Mouse (Mus musculus) heart, postnatal 0 days (tissue): Measurements from ENCODE around the gene Ago1. TPM values are rescaled to one million over a fixed set of nuclear protein-coding genes. Genes with fewer than 3 reads are reported as not detected.

ENCODE experiments used
- ATAC-seq: fragments of 200-750 bp; cut with Nextera tagmentation; 2 replicates; pipeline ENCODE4 v1.8.0; 2017; ENCODE audit warnings: low read depth, moderate number of reproducible peaks, moderate library complexity; ENCODE audit not compliant: insufficient read depth
- DNase-seq: peaks from one replicate; pipeline ENCODE4 v3.0.0-alpha.2; 2016; ENCODE audit warnings: low spot score
- H3K27ac ChIP-seq: fragments of 300-500 bp; sonication (generic); 2 replicates; pipeline ENCODE4 v1.5.1; 2014; ENCODE audit warnings: low read depth, mild to moderate bottlenecking
- H3K27me3 ChIP-seq: fragments of 300-500 bp; sonication (generic); 2 replicates; pipeline ENCODE4 v1.6.1; 2014; ENCODE audit warnings: low read length, mixed read lengths; ENCODE audit not compliant: control insufficient read depth, insufficient read depth
- H3K36me3 ChIP-seq: fragments of 300-500 bp; sonication (generic); replicated peaks from 2 replicates; pipeline ENCODE4 v1.6.1; 2014; ENCODE audit warnings: low read length, mixed read lengths; ENCODE audit not compliant: control insufficient read depth, insufficient read depth
- H3K4me1 ChIP-seq: fragments of 300-500 bp; sonication (generic); 2 replicates; pipeline ENCODE4 v1.6.1; 2014; ENCODE audit warnings: antibody characterized with exemption; ENCODE audit not compliant: control insufficient read depth, insufficient read depth
- H3K4me2 ChIP-seq: fragments of 300-500 bp; sonication (generic); 2 replicates; pipeline ENCODE4 v1.6.1; 2014; ENCODE audit warnings: low read depth, mild to moderate bottlenecking, low read length, moderate library complexity
- H3K4me3 ChIP-seq: fragments of 300-500 bp; sonication (generic); 2 replicates; pipeline ENCODE4 v1.5.1; 2014; ENCODE audit warnings: low read depth, low read length
- H3K9ac ChIP-seq: fragments of 300-500 bp; sonication (generic); replicated peaks from 2 replicates; pipeline ENCODE4 v1.6.1; 2014; ENCODE audit warnings: low read depth, low read length, mixed read lengths
- H3K9me3 ChIP-seq: fragments of 300-500 bp; sonication (generic); replicated peaks from 2 replicates; pipeline ENCODE4 v1.6.1; 2016; ENCODE audit warnings: low read length; ENCODE audit not compliant: control insufficient read depth
- CTCF ChIP-seq: IDR thresholded peaks from 2 replicates; pipeline ENCODE4 v1.5.1; 2016; ENCODE audit warnings: antibody characterized with exemption, control low read depth, low read depth
- EP300 ChIP-seq: IDR thresholded peaks from 2 replicates; pipeline ENCODE4 v1.6.1; 2016; ENCODE audit warnings: antibody characterized with exemption, low read depth
- WGBS: fragments of 180-500 bp; shearing (Covaris S2); extraction: QIAGEN DNeasy Blood & Tissue Kit; methylation state at CpG from one replicate; pipeline ENCODE4 v1.1.7; 2014; 5-methylcytosine and 5-hydroxymethylcytosine counted together
- polyA plus RNA-seq: library from polyadenylated mRNA; unstranded; fragments of >200 nt; fragmentation: Nextera tagmentation; extraction: Ambion mirVana; gene quantifications from 2 replicates; pipeline ENCODE4 v1.2.1, GENCODE M21; 2015
- total RNA-seq: library from RNA; depleted of rRNA; stranded (reverse); fragments of >200 nt; gene quantifications from 2 replicates; pipeline ENCODE4 v1.2.3, GENCODE M21; 2014; ENCODE audit warnings: low replicate concordance

The Ago1 gene
- total and polyA plus RNA-seq, 2 experiments from 2014 or later: 1.4 to 9.9 TPM

- Histone ChIP-seq H3K4me1 (no peaks in the 10 kb centered on the region), H3K9me3 (no peaks in the 10 kb centered on the region), H3K27ac (no peak overlapping the region), H3K27me3 (no peaks in the 10 kb centered on the region), H3K4me3 (no peak overlapping the region), H3K4me2 (no peak overlapping the region), H3K36me3 (no peaks in the 10 kb centered on the region), H3K9ac (no peak overlapping the region)
- WGBS: 64% methylated on average over 2 of the region's 2 CpGs
- ATAC-seq (no peak), DNase-seq (no peak)
- TF ChIP-seq CTCF: no peak
- no peak for TF ChIP-seq EP300
Observed at GRCm38 (mm10) chr4:126485065-126485464, 16.7 kb upstream of the Ago1 start.

DNA sequence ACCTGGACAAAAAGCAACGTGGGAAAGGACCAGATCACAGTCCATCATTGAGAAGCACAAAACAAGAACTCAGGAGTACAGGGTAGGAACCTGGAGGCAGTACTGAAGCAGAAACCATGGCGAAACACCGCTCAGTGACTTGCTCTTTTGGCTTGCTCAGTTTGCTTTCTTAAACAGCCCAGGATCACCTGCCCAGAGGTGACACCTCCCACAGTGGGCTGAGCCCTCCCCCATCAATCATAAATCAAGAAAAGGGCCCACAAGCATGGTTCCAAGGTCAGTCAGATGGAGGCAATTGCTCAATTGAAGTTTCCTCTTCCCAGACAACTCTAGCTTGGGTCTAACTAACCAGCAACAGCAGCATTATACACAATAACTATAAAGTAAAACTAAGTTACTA lies 15.5 kb upstream of the Ago1 start:
- ATAC-seq (no peak), DNase-seq (no peak)
- no peaks in the 10 kb centered on the region for H3K9me3 ChIP-seq
- WGBS: 85% methylated on average over 3 of the region's 3 CpGs
- no peak overlapping the region for H3K4me3 ChIP-seq
- no peak overlapping the region for H3K27ac ChIP-seq
- no peak for TF ChIP-seq CTCF
- TF ChIP-seq EP300: no peak
- H3K9ac ChIP-seq: no peak overlapping the region
- H3K27me3 ChIP-seq: no peaks in the 10 kb centered on the region
- H3K4me2 ChIP-seq: no peak overlapping the region
- H3K36me3 ChIP-seq: no peaks in the 10 kb centered on the region
- H3K4me1 ChIP-seq: no peaks in the 10 kb centered on the region

- no peak for DNase-seq
- H3K27me3 ChIP-seq: no peaks in the 10 kb centered on the region
- 67% methylated on average over 12 of the region's 12 CpGs for WGBS
- no peak overlapping the region for H3K4me2 ChIP-seq
- no peak overlapping the region for H3K27ac ChIP-seq
- no peak for ATAC-seq
- TF ChIP-seq EP300: no peak
- TF ChIP-seq CTCF: no peak
- H3K9ac ChIP-seq: no peak overlapping the region
- H3K9me3 ChIP-seq: no peaks in the 10 kb centered on the region
- H3K36me3 ChIP-seq: no peaks in the 10 kb centered on the region
- H3K4me3 ChIP-seq: no peak overlapping the region
- no peaks in the 10 kb centered on the region for H3K4me1 ChIP-seq
Observed at GRCm38 (mm10) chr4:126482951-126483350, 14.6 kb upstream of the Ago1 start.

GRCm38 (mm10) chr4:126481461-126481860 lies 13.1 kb upstream of the Ago1 start:
- Histone ChIP-seq H3K9ac (no peak overlapping the region), H3K9me3 (no peaks in the 10 kb centered on the region), H3K27ac (no peak overlapping the region), H3K27me3 (no peaks in the 10 kb centered on the region), H3K4me3 (no peak overlapping the region), H3K36me3 (no peaks in the 10 kb centered on the region), H3K4me1 (no peaks in the 10 kb centered on the region), H3K4me2 (no peak overlapping the region)
- TF ChIP-seq CTCF: no peak
- TF ChIP-seq EP300: no peak
- DNase-seq (no peak), ATAC-seq (no peak)
- 89% methylated on average over 5 of the region's 5 CpGs for WGBS

DNA sequence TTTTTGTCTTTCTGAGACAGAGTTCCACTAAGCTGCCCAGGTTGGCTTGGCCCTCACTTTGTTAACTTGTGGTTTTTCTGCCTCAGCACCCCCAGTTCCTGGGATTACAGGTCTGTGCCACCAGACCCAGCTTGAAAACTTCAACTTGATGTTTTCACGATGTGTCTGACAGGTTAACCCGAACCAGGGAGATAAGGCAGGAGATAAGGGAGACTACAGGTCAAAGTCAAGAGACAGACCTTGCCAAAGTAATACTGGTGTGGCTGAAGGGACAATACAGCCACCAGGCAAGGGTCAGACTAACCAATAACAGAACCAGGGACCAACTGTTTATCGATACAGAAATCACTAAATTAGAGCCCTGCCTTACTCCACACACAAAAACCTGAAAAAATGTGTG lies 11.9 kb upstream of the Ago1 start:
- WGBS: 46% methylated on average over 3 of the region's 3 CpGs
- no peak overlapping the region for H3K9ac ChIP-seq
- TF ChIP-seq EP300: no peak
- TF ChIP-seq CTCF: no peak
- no peak overlapping the region for H3K27ac ChIP-seq
- H3K9me3 ChIP-seq: no peaks in the 10 kb centered on the region
- no peaks in the 10 kb centered on the region for H3K4me1 ChIP-seq
- no peak for DNase-seq
- H3K4me3 ChIP-seq: no peak overlapping the region
- no peaks in the 10 kb centered on the region for H3K36me3 ChIP-seq
- H3K4me2 ChIP-seq: no peak overlapping the region
- ATAC-seq: no peak
- no peaks in the 10 kb centered on the region for H3K27me3 ChIP-seq

- ATAC-seq: no peak
- H3K27ac ChIP-seq: no peak overlapping the region
- DNase-seq: no peak
- no peaks in the 10 kb centered on the region for H3K9me3 ChIP-seq
- WGBS: 37% methylated on average over 5 of the region's 5 CpGs
- no peak overlapping the region for H3K4me3 ChIP-seq
- H3K27me3 ChIP-seq: no peaks in the 10 kb centered on the region
- TF ChIP-seq CTCF: no peak
- no peak for TF ChIP-seq EP300
- H3K4me2 ChIP-seq: no peak overlapping the region
- no peaks in the 10 kb centered on the region for H3K36me3 ChIP-seq
- H3K4me1 ChIP-seq: no peaks in the 10 kb centered on the region
- H3K9ac ChIP-seq: no peak overlapping the region
Observed at GRCm38 (mm10) chr4:126473031-126473430, 4.6 kb upstream of the Ago1 start.
